ENCODE assay signal across 9 mouse cellular contexts in genomic region chr6:101374186-101374585, GRCm38 (mm10). TPM values are rescaled to one million over a fixed set of nuclear protein-coding genes. Genes with fewer than 3 reads are reported as not detected.
A peak's percentile ranks its signal among the peaks of the same experiment; 100 is the strongest.
DNase-seq lines count a peak whose midpoint lies in the region; ATAC-seq and TF ChIP-seq lines count a peak whose summit lies in the region.
"Had no signal": no experiment of that assay in that cellular context is flagged by ENCODE, and none has a peak within 500 bp of the region (broad histone marks: within the 10 kb centered on the region; RNA-seq: fewer than 3 reads in every experiment).

No protein-coding gene starts in this region.

- no peaks in the 10 kb centered on the region for H3K79me2 ChIP-seq in heart, adult 2 months (replicated peaks; ENCODE audit: control insufficient read depth, insufficient read depth, low read length)

- peak overlapping the region; percentile 90 for H3K27ac ChIP-seq in heart, adult 2 months
- H3K27ac ChIP-seq in midbrain, embryonic 12.5 days (replicated peaks), result no peak overlapping the region
- H3K27ac ChIP-seq in midbrain, embryonic 13.5 days, result no peak overlapping the region
- peak overlapping the region; percentile 82; the same call in 1 of the 2 replicates for H3K27ac ChIP-seq in limb, embryonic 10.5 days
- H3K27ac ChIP-seq in stomach, postnatal 0 days (replicated peaks), result peak overlapping the region; percentile 88

- TF ChIP-seq POLR2A in heart, adult 2 months (IDR thresholded peaks at IDR 0.05; ENCODE audit: insufficient read depth, low read depth, low read length), result no peak

- peak; percentile 36 for TF ChIP-seq CTCF in heart, adult 2 months (IDR thresholded peaks at IDR 0.05)
- TF ChIP-seq CTCF in stomach, postnatal 0 days (IDR thresholded peaks at IDR 0.05; ENCODE audit: low read depth), result peak; percentile 40

- no peak for TF ChIP-seq EP300 in heart, adult 2 months (IDR thresholded peaks at IDR 0.05; ENCODE audit: insufficient read depth, low read depth, low read length)
- peak; percentile 22 for TF ChIP-seq EP300 in stomach, postnatal 0 days (optimal IDR thresholded peaks at IDR 0.05)

- 43% methylated on average over 1 of the region's 1 CpGs for WGBS in heart, adult 2 months
- WGBS in midbrain, embryonic 12.5 days, result 74% methylated on average over 1 of the region's 1 CpGs
- WGBS in midbrain, embryonic 13.5 days, result 81% methylated on average over 1 of the region's 1 CpGs
- 50% methylated on average over 1 of the region's 1 CpGs for WGBS in limb, embryonic 10.5 days
- 26% methylated on average over 1 of the region's 1 CpGs for WGBS in stomach, postnatal 0 days

- H3K36me3 ChIP-seq in heart, adult 2 months (ENCODE audit: control insufficient read depth, insufficient read depth, low read length), result peaks cover 2% of the 10 kb centered on the region; the same call in 1 of the 2 replicates
- no peaks in the 10 kb centered on the region for H3K36me3 ChIP-seq in midbrain, embryonic 12.5 days
- H3K36me3 ChIP-seq in midbrain, embryonic 13.5 days, result no peaks in the 10 kb centered on the region
- H3K36me3 ChIP-seq in limb, embryonic 10.5 days, result peaks cover 6% of the 10 kb centered on the region; the same call in 1 of the 2 replicates
- no peaks in the 10 kb centered on the region for H3K36me3 ChIP-seq in stomach, postnatal 0 days (ENCODE audit: control insufficient read depth, insufficient read depth, low read length)

- H3K4me2 ChIP-seq in midbrain, embryonic 12.5 days (replicated peaks), result peak overlapping the region; percentile 43; the same call in 1 of the 2 replicates
- no peak overlapping the region for H3K4me2 ChIP-seq in midbrain, embryonic 13.5 days (replicated peaks)
- peak overlapping the region; percentile 58 for H3K4me2 ChIP-seq in stomach, postnatal 0 days (replicated peaks; ENCODE audit: low read depth)

- ATAC-seq in midbrain, embryonic 12.5 days (ENCODE audit: low FRiP score, low read depth), result no peak
- no peak for ATAC-seq in midbrain, embryonic 13.5 days
- no peak for ATAC-seq in stomach, postnatal 0 days (ENCODE audit: low FRiP score, low TSS enrichment)
- no peak for ATAC-seq in frontal cortex, adult (ENCODE audit: low TSS enrichment)

- H3K4me1 ChIP-seq in heart, adult 2 months (ENCODE audit: control insufficient read depth, insufficient read depth, low read length), result peaks cover 2% of the 10 kb centered on the region; the same call in 1 of the 2 replicates
- H3K4me1 ChIP-seq in midbrain, embryonic 12.5 days, result peaks cover 28% of the 10 kb centered on the region
- H3K4me1 ChIP-seq in midbrain, embryonic 13.5 days (replicated peaks), result peaks cover 36% of the 10 kb centered on the region
- H3K4me1 ChIP-seq in limb, embryonic 10.5 days, result peaks cover 59% of the 10 kb centered on the region
- no peaks in the 10 kb centered on the region for H3K4me1 ChIP-seq in stomach, postnatal 0 days (replicated peaks; ENCODE audit: control insufficient read depth, insufficient read depth)

- 0 out of 2 replicates have a peak overlapping the region, but pooled peaks have one; percentile 10 for H3K4me3 ChIP-seq in heart, adult 2 months
- H3K4me3 ChIP-seq in midbrain, embryonic 12.5 days, result no peak overlapping the region
- no peak overlapping the region for H3K4me3 ChIP-seq in midbrain, embryonic 13.5 days (replicated peaks)
- H3K4me3 ChIP-seq in limb, embryonic 10.5 days, result peak overlapping the region; percentile 77
- H3K4me3 ChIP-seq in stomach, postnatal 0 days (ENCODE audit: low read depth, low read length), result peak overlapping the region; percentile 22; the same call in 1 of the 2 replicates
- H3K4me3 ChIP-seq: megakaryocyte, embryonic 14.5 days had no signal

- intact Hi-C loops in heart, adult 2 months (cut with DNase I), result no loop called here

- H3K27me3 ChIP-seq in heart, adult 2 months (ENCODE audit: control insufficient read depth, insufficient read depth, low read length), result no peaks in the 10 kb centered on the region
- H3K27me3 ChIP-seq in midbrain, embryonic 12.5 days, result peaks cover 27% of the 10 kb centered on the region
- peaks cover 24% of the 10 kb centered on the region for H3K27me3 ChIP-seq in midbrain, embryonic 13.5 days
- H3K27me3 ChIP-seq in limb, embryonic 10.5 days (ENCODE audit: low read depth, poor library complexity, severe bottlenecking), result no peaks in the 10 kb centered on the region
- H3K27me3 ChIP-seq in stomach, postnatal 0 days (ENCODE audit: control insufficient read depth, insufficient read depth, low read length), result no peaks in the 10 kb centered on the region

- no peak overlapping the region for H3K9ac ChIP-seq in heart, adult 2 months (ENCODE audit: low read depth, low read length)
- no peak overlapping the region for H3K9ac ChIP-seq in midbrain, embryonic 12.5 days (replicated peaks)
- H3K9ac ChIP-seq in midbrain, embryonic 13.5 days (replicated peaks), result no peak overlapping the region
- H3K9ac ChIP-seq in stomach, postnatal 0 days (ENCODE audit: low read length), result no peak overlapping the region

- no peaks in the 10 kb centered on the region for H3K9me3 ChIP-seq in midbrain, embryonic 12.5 days
- H3K9me3 ChIP-seq in midbrain, embryonic 13.5 days, result no peaks in the 10 kb centered on the region
- no peaks in the 10 kb centered on the region for H3K9me3 ChIP-seq in limb, embryonic 10.5 days (replicated peaks)
- no peaks in the 10 kb centered on the region for H3K9me3 ChIP-seq in stomach, postnatal 0 days (ENCODE audit: control insufficient read depth, low read length)

- DNase-seq in heart, adult 2 months, result no peak
- DNase-seq in heart, postnatal 4 days, result no peak
- no peak for DNase-seq in limb, embryonic 10.5 days (ENCODE audit: low spot score)
- DNase-seq in stomach, postnatal 0 days (ENCODE audit: low spot score), result no peak
- DNase-seq in layer of hippocampus, postnatal 14 days (ENCODE audit: low spot score in 2 of 2), result no peak

RNA-seq across cellular contexts. Expression of gene Pdzrn3, which starts 3.5 kb away (rescaled TPM):
- 10 to 100 TPM; 28.7 to 32.2 TPM for total RNA-seq in heart, adult 2 months (2021)
- 19.3 and 21.8 TPM in 2 replicates for polyA plus RNA-seq in heart, adult 2 months (2012; rRNA removed)
- total RNA-seq in heart, postnatal 4 days (2021), result 10 to 100 TPM; 62.6 to 68.3 TPM
- polyA plus RNA-seq in midbrain, embryonic 12.5 days (2016; fragmentation: Nextera tagmentation; extraction: Ambion mirVana), result 15.3 and 19.5 TPM in 2 replicates
- polyA plus RNA-seq in midbrain, embryonic 13.5 days (2015; fragmentation: Nextera tagmentation; extraction: Ambion mirVana), result 22.7 and 33.2 TPM in 2 replicates
- polyA plus RNA-seq in limb, embryonic 10.5 days (2016; fragmentation: Nextera tagmentation; extraction: Ambion mirVana), result 6.2 and 9.2 TPM in 2 replicates
- 5.1 and 6.1 TPM in 2 replicates for polyA plus RNA-seq in stomach, postnatal 0 days (2015; fragmentation: Nextera tagmentation; extraction: Ambion mirVana)
- total RNA-seq in layer of hippocampus, postnatal 14 days (2021), result 10 to 100 TPM; 10.5 to 10.7 TPM

Comparison
In these comparisons a context has a peak if more than half of its experiments do, and no peak if none do; other contexts are left out.
1. H3K27ac ChIP-seq: peak in heart, adult 2 months (single experiment), limb, embryonic 10.5 days (single experiment) and stomach, postnatal 0 days (single experiment); none in midbrain, embryonic 12.5 days (single experiment) and midbrain, embryonic 13.5 days (single experiment).
2. H3K4me3 ChIP-seq: peak in heart, adult 2 months (single experiment), limb, embryonic 10.5 days (single experiment) and stomach, postnatal 0 days (single experiment); none in midbrain, embryonic 12.5 days (single experiment) and midbrain, embryonic 13.5 days (single experiment).